Mouse (Mus musculus) neural tube, embryonic 13.5 days (tissue): ENCODE data around the gene Art5. TPM values are rescaled to one million over a fixed set of nuclear protein-coding genes. Genes with fewer than 3 reads are reported as not detected.
A peak's percentile ranks its signal among the peaks of the same experiment; 100 is the strongest.

Experiments
- ATAC-seq: fragments of 200-750 bp; cut with Nextera tagmentation; 2 replicates; pipeline ENCODE4 v1.8.0; 2017; ENCODE audit warnings: low read depth, mild to moderate bottlenecking, moderate TSS enrichment, moderate library complexity
- H3K27ac ChIP-seq: fragments of 300-500 bp; sonication (generic); replicated peaks from 2 replicates; pipeline ENCODE4 v1.5.1; 2015; ENCODE audit warnings: moderate library complexity, mild to moderate bottlenecking, inconsistent platforms
- H3K27me3 ChIP-seq: fragments of 300-500 bp; sonication (generic); 2 replicates; pipeline ENCODE4 v1.6.1; 2015; ENCODE audit warnings: mild to moderate bottlenecking, inconsistent platforms
- H3K36me3 ChIP-seq: fragments of 300-500 bp; sonication (generic); 2 replicates; pipeline ENCODE4 v1.6.1; 2015; ENCODE audit warnings: mild to moderate bottlenecking, inconsistent platforms
- H3K4me1 ChIP-seq: fragments of 300-500 bp; sonication (generic); replicated peaks from 2 replicates; pipeline ENCODE4 v1.6.1; 2015; ENCODE audit warnings: inconsistent platforms
- H3K4me2 ChIP-seq: fragments of 300-500 bp; sonication (generic); 2 replicates; pipeline ENCODE4 v1.6.1; 2015; ENCODE audit warnings: inconsistent platforms, mild to moderate bottlenecking, moderate library complexity
- H3K4me3 ChIP-seq: fragments of 300-500 bp; sonication (generic); 2 replicates; pipeline ENCODE4 v1.5.1; 2015; ENCODE audit warnings: mild to moderate bottlenecking, inconsistent platforms
- H3K9ac ChIP-seq: fragments of 300-500 bp; sonication (generic); 2 replicates; pipeline ENCODE4 v1.6.1; 2015; ENCODE audit warnings: moderate library complexity, mild to moderate bottlenecking, inconsistent platforms
- H3K9me3 ChIP-seq: fragments of 300-500 bp; sonication (generic); 2 replicates; pipeline ENCODE4 v1.6.1; 2016; ENCODE audit warnings: inconsistent platforms
- WGBS: fragments of 180-500 bp; shearing (Covaris S2); methylation state at CpG from one replicate; pipeline ENCODE4 v1.1.7; 2015; 5-methylcytosine and 5-hydroxymethylcytosine counted together
- polyA plus RNA-seq: library from polyadenylated mRNA; unstranded; fragments of >200 nt; fragmentation: Nextera tagmentation; extraction: Ambion mirVana; gene quantifications from 2 replicates; pipeline ENCODE4 v1.2.1, GENCODE M21; 2015

The Art5 gene
- polyA plus RNA-seq, 1 experiment from 2014 or later = 0.60 TPM

GRCm38 (mm10) chr7:102104126-102104525 lies 5.2 kb downstream of the Art5 start:
- ATAC-seq = no peak
- 67% methylated on average over 5 of the region's 5 CpGs for WGBS
- no peak overlapping the region for H3K4me3 ChIP-seq
- 0 out of 2 replicates have a peak, but pooled peaks cover 5% of the 10 kb centered on the region for H3K27me3 ChIP-seq
- H3K27ac ChIP-seq = no peak overlapping the region
- H3K9me3 ChIP-seq = no peaks in the 10 kb centered on the region
- H3K4me2 ChIP-seq = no peak overlapping the region
- H3K9ac ChIP-seq = no peak overlapping the region
- H3K36me3 ChIP-seq = no peaks in the 10 kb centered on the region
- peaks cover 31% of the 10 kb centered on the region for H3K4me1 ChIP-seq

- H3K9me3 ChIP-seq = no peaks in the 10 kb centered on the region
- H3K4me3 ChIP-seq = no peak overlapping the region
- no peak overlapping the region for H3K27ac ChIP-seq
- ATAC-seq = no peak
- H3K4me2 ChIP-seq = no peak overlapping the region
- H3K4me1 ChIP-seq = peaks cover 33% of the 10 kb centered on the region
- no peak overlapping the region for H3K9ac ChIP-seq
- 80% methylated on average over 2 of the region's 2 CpGs for whole genome bisulfite sequencing
- 0 out of 2 replicates have a peak, but pooled peaks cover 8% of the 10 kb centered on the region for H3K27me3 ChIP-seq
- H3K36me3 ChIP-seq = no peaks in the 10 kb centered on the region
Measured at GRCm38 (mm10) chr7:102103555-102103954, 5.7 kb downstream of the Art5 start.

GRCm38 (mm10) chr7:102102696-102103095 lies 6.6 kb downstream of the Art5 start:
- H3K36me3 ChIP-seq = no peaks in the 10 kb centered on the region
- no peaks in the 10 kb centered on the region for H3K9me3 ChIP-seq
- WGBS = 51% methylated on average over 6 of the region's 6 CpGs
- H3K4me1 ChIP-seq = peaks cover 33% of the 10 kb centered on the region
- no peak for ATAC-seq
- no peak overlapping the region for H3K4me2 ChIP-seq
- no peak overlapping the region for H3K27ac ChIP-seq
- no peak overlapping the region for H3K9ac ChIP-seq
- H3K4me3 ChIP-seq = no peak overlapping the region
- 0 out of 2 replicates have a peak, but pooled peaks cover 8% of the 10 kb centered on the region for H3K27me3 ChIP-seq

GRCm38 (mm10) chr7:102102241-102102640 lies 7.0 kb downstream of the Art5 start:
- peaks cover 33% of the 10 kb centered on the region for H3K4me1 ChIP-seq
- ATAC-seq = no peak
- H3K4me2 ChIP-seq = no peak overlapping the region
- no peak overlapping the region for H3K4me3 ChIP-seq
- H3K9me3 ChIP-seq = no peaks in the 10 kb centered on the region
- H3K27ac ChIP-seq = no peak overlapping the region
- 41% methylated on average over 8 of the region's 8 CpGs for WGBS
- H3K36me3 ChIP-seq = no peaks in the 10 kb centered on the region
- 0 out of 2 replicates have a peak, but pooled peaks cover 8% of the 10 kb centered on the region for H3K27me3 ChIP-seq
- H3K9ac ChIP-seq = no peak overlapping the region

- H3K4me2 ChIP-seq = no peak within 1 kb of the TSS
Measured at GRCm38 (mm10) chr7:102101487-102101886, 7.8 kb downstream of the Art5 start, which contains the start of gene Art1. Gene Art1, plus strand, starts transcription at chr7:102101743.

GRCm38 (mm10) chr7:102100868-102101267 lies 8.4 kb downstream of the Art5 start:
- no peak overlapping the region for H3K9ac ChIP-seq
- ATAC-seq = no peak
- 0 out of 2 replicates have a peak, but pooled peaks cover 2% of the 10 kb centered on the region for H3K36me3 ChIP-seq
- peaks cover 24% of the 10 kb centered on the region for H3K4me1 ChIP-seq
- 27% methylated on average over 5 of the region's 5 CpGs for WGBS
- 0 out of 2 replicates have a peak, but pooled peaks cover 8% of the 10 kb centered on the region for H3K27me3 ChIP-seq
- no peaks in the 10 kb centered on the region for H3K9me3 ChIP-seq
- H3K4me3 ChIP-seq = no peak overlapping the region
- no peak overlapping the region for H3K27ac ChIP-seq
- no peak overlapping the region for H3K4me2 ChIP-seq

More at GRCm38 (mm10) chr7:102101487-102101886, 7.8 kb downstream of the Art5 start, which contains the start of gene Art1:
- Histone ChIP-seq H3K9ac (no peak within 1 kb of the TSS), H3K27ac (no peak within 1 kb of the TSS), H3K27me3 (0 out of 2 replicates have a peak, but pooled peaks cover 8% of the 10 kb centered on the region), H3K4me1 (peaks cover 25% of the 10 kb centered on the region), H3K36me3 (no peaks in the 10 kb centered on the region), H3K9me3 (no peaks in the 10 kb centered on the region), H3K4me3 (no peak within 1 kb of the TSS)
- no peak for ATAC-seq
- 30% methylated on average over 5 of the region's 5 CpGs for WGBS

- Histone ChIP-seq H3K9me3 (no peaks in the 10 kb centered on the region), H3K27ac (no peak overlapping the region), H3K4me1 (peaks cover 24% of the 10 kb centered on the region), H3K36me3 (0 out of 2 replicates have a peak, but pooled peaks cover 3% of the 10 kb centered on the region), H3K4me2 (peak overlapping the region; percentile 54), H3K27me3 (0 out of 2 replicates have a peak, but pooled peaks cover 8% of the 10 kb centered on the region), H3K4me3 (peak overlapping the region; percentile 24), H3K9ac (peak overlapping the region; percentile 26; the same call in 1 of the 2 replicates)
- 2% methylated on average over 30 of the region's 30 CpGs for WGBS
- peak; percentile 57 for ATAC-seq
Measured at GRCm38 (mm10) chr7:102099760-102100661, 9.3 kb downstream of the Art5 start.

GRCm38 (mm10) chr7:102087336-102087735 lies 22.0 kb downstream of the Art5 start:
- Histone ChIP-seq H3K4me3 (no peak overlapping the region), H3K36me3 (peaks cover 53% of the 10 kb centered on the region), H3K27ac (no peak overlapping the region), H3K4me1 (no peaks in the 10 kb centered on the region), H3K4me2 (no peak overlapping the region), H3K9ac (no peak overlapping the region), H3K9me3 (0 out of 2 replicates have a peak, but pooled peaks cover 4% of the 10 kb centered on the region), H3K27me3 (no peaks in the 10 kb centered on the region)
- 90% methylated on average over 4 of the region's 4 CpGs for WGBS
- ATAC-seq = no peak

GRCm38 (mm10) chr7:102084041-102084696 lies 25.1 kb downstream of the Art5 start:
- Histone ChIP-seq H3K9ac (no peak overlapping the region), H3K36me3 (peaks cover 71% of the 10 kb centered on the region), H3K27me3 (no peaks in the 10 kb centered on the region), H3K4me3 (no peak overlapping the region), H3K4me2 (no peak overlapping the region), H3K4me1 (no peaks in the 10 kb centered on the region), H3K9me3 (no peaks in the 10 kb centered on the region), H3K27ac (no peak overlapping the region)
- no peak for ATAC-seq
- WGBS = 91% methylated on average over 26 of the region's 26 CpGs

- no peak for ATAC-seq
- H3K9ac ChIP-seq = no peak within 1 kb of the TSS
- no peak within 1 kb of the TSS for H3K27ac ChIP-seq
- H3K36me3 ChIP-seq = peaks cover 74% of the 10 kb centered on the region
- H3K9me3 ChIP-seq = no peaks in the 10 kb centered on the region
- H3K4me2 ChIP-seq = no peak within 1 kb of the TSS
- H3K4me3 ChIP-seq = no peak within 1 kb of the TSS
- WGBS = 75% methylated on average over 5 of the region's 5 CpGs
- H3K27me3 ChIP-seq = no peaks in the 10 kb centered on the region
- no peaks in the 10 kb centered on the region for H3K4me1 ChIP-seq
Measured at GRCm38 (mm10) chr7:102082816-102083215, 26.5 kb downstream of the Art5 start, which contains the start of gene Trpc2. Gene Trpc2, plus strand, starts transcription at chr7:102083116.

GRCm38 (mm10) chr7:102081784-102082183 lies 27.5 kb downstream of the Art5 start:
- Histone ChIP-seq H3K4me1 (no peaks in the 10 kb centered on the region), H3K4me2 (no peak overlapping the region), H3K9me3 (no peaks in the 10 kb centered on the region), H3K4me3 (no peak overlapping the region), H3K27ac (no peak overlapping the region), H3K9ac (no peak overlapping the region), H3K27me3 (no peaks in the 10 kb centered on the region), H3K36me3 (peaks cover 84% of the 10 kb centered on the region)
- no peak for ATAC-seq
- WGBS = 91% methylated on average over 5 of the region's 5 CpGs

- Histone ChIP-seq H3K27me3 (no peaks in the 10 kb centered on the region), H3K4me3 (no peak overlapping the region), H3K4me1 (no peaks in the 10 kb centered on the region), H3K36me3 (peaks cover 87% of the 10 kb centered on the region), H3K9me3 (no peaks in the 10 kb centered on the region), H3K27ac (no peak overlapping the region), H3K4me2 (no peak overlapping the region), H3K9ac (no peak overlapping the region)
- WGBS = 95% methylated on average over 8 of the region's 8 CpGs
- ATAC-seq = no peak
Measured at GRCm38 (mm10) chr7:102080311-102080710, 29.0 kb downstream of the Art5 start.
